Mouse (Mus musculus) ES-Bruce4 (cell line): ENCODE results near the gene Tgfb1. TPM values are rescaled to one million over a fixed set of nuclear protein-coding genes. Genes with fewer than 3 reads are reported as not detected.

Experiments used
- H3K27ac ChIP-seq: 2 replicates; pipeline ENCODE4 v1.5.1; 2012; ENCODE audit warnings: low read length, inconsistent platforms; ENCODE audit not compliant: insufficient read depth
- H3K27me3 ChIP-seq: 2 replicates; pipeline ENCODE4 v1.6.1; 2012; ENCODE audit warnings: mild to moderate bottlenecking, low read length, inconsistent platforms; ENCODE audit not compliant: control insufficient read depth, poor library complexity, insufficient read depth, severe bottlenecking
- H3K36me3 ChIP-seq: 2 replicates; pipeline ENCODE4 v1.6.1; 2012; ENCODE audit warnings: inconsistent platforms, mild to moderate bottlenecking, low read length, moderate library complexity; ENCODE audit not compliant: control insufficient read depth, poor library complexity, insufficient read depth, severe bottlenecking
- H3K4me1 ChIP-seq: one replicate; pipeline ENCODE4 v1.8.1; 2011; ENCODE audit warnings: low read length; ENCODE audit not compliant: control insufficient read depth, insufficient read depth
- H3K4me3 ChIP-seq: 2 replicates; pipeline ENCODE4 v1.5.1; 2011; ENCODE audit warnings: low read depth, mild to moderate bottlenecking, low read length
- H3K9ac ChIP-seq: 2 replicates; pipeline ENCODE4 v1.6.1; 2012; ENCODE audit warnings: low read depth, mild to moderate bottlenecking, inconsistent platforms; ENCODE audit not compliant: poor library complexity, severe bottlenecking
- H3K9me3 ChIP-seq: replicated peaks from 2 replicates; pipeline ENCODE4 v1.6.1; 2012; ENCODE audit warnings: mild to moderate bottlenecking, low read length, inconsistent platforms; ENCODE audit not compliant: control insufficient read depth, poor library complexity, insufficient read depth, severe bottlenecking
- CTCF ChIP-seq: IDR thresholded peaks from one replicate; pipeline ENCODE4 v1.8.1; 2011; ENCODE audit warnings: low read depth, low read length
- EP300 ChIP-seq: IDR thresholded peaks from 2 replicates; pipeline ENCODE4 v1.6.1; 2011; ENCODE audit warnings: low read depth, low read length; ENCODE audit not compliant: insufficient read depth
- POLR2A ChIP-seq: IDR thresholded peaks from one replicate; pipeline ENCODE4 v1.8.1; 2011; ENCODE audit warnings: low read length; ENCODE audit not compliant: insufficient read depth
- polyA plus RNA-seq: library from polyadenylated mRNA; stranded (reverse); fragments of >200 nt; gene quantifications from 2 replicates; pipeline ENCODE4 v1.2.4, GENCODE M21; 2011; ENCODE audit warnings: low read depth; ENCODE audit not compliant: missing spikeins, insufficient read depth, insufficient read length

Gene Tgfb1
- polyA plus RNA-seq: 22.9 and 25.6 TPM in 2 replicates

DNA sequence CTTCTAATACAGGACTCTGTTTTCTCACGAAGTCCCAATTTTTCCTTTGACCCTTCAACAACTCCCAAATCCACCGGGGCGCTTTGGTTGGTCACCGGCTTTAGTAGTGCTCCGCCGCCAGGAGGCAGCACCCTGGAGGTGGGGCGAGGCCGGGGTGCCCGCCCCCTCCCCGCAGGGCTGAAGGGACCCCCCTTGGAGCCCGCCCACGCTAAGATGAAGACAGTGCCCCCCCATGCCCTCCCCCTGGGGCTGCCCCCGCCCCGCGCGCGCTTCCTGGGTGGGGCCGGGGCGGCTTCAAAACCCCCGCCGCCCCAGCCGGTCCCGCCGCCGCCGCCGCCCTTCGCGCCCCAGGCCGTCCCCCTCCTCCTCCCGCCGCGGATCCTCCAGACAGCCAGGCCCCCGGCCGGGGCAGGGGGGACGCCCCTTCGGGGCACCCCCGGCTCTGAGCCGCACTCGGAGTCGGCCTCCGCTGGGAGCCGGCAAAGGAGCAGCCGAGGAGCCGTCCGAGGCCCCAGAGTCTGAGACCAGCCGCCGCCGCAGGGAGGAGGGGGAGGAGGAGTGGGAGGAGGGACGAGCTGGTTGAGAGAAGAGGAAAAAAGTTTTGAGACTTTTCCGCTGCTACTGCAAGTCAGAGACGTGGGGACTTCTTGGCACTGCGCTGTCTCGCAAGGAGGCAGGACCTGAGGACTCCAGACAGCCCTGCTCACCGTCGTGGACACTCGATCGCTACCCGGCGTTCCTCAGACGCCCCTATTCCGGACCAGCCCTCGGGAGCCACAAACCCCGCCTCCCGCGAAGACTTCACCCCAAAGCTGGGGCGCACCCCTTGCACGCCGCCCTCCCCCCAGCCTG, at the start of gene Tgfb1:
Gene Tgfb1 (plus strand): TSS at position 323 of the 852 bp plus-strand sequence.
- Histone ChIP-seq H3K27me3 (no peaks in the 10 kb centered on the region), H3K4me3 (peak within 1 kb of the TSS; percentile 95), H3K4me1 (peaks cover 5% of the 10 kb centered on the region), H3K9me3 (no peaks in the 10 kb centered on the region), H3K9ac (peak within 1 kb of the TSS; percentile 77), H3K36me3 (no peaks in the 10 kb centered on the region), H3K27ac (no peak within 1 kb of the TSS)
- TF ChIP-seq EP300 (no peak), CTCF (peak; percentile 41), POLR2A (no peak)

DNA sequence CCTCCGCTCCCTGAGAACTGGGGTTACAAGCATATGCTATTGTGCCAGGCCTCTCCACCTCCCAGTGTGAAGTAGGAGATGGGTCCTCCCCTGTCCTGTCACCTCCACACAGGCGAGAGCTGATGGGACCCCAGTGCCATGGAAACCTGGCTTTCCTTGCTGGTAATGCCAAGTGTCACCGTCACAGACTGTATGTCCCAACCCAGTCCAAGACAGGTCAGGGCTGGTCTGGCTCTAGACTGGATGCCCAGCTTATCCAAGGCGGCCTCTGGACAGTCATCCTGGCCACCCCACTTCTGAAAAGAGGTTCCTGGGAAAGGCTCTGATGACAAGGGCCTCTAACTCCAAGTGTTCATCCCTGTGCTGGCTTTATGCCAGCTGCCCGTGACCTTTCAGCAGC, 49.7 kb upstream of the Tgfb1 start:
- no peak overlapping the region for H3K27ac ChIP-seq
- no peaks in the 10 kb centered on the region for H3K36me3 ChIP-seq
- TF ChIP-seq POLR2A (no peak), EP300 (no peak), CTCF (no peak)
- no peak overlapping the region for H3K4me3 ChIP-seq
- H3K9me3 ChIP-seq: no peaks in the 10 kb centered on the region
- H3K9ac ChIP-seq: no peak overlapping the region
- no peaks in the 10 kb centered on the region for H3K4me1 ChIP-seq
- no peaks in the 10 kb centered on the region for H3K27me3 ChIP-seq

DNA sequence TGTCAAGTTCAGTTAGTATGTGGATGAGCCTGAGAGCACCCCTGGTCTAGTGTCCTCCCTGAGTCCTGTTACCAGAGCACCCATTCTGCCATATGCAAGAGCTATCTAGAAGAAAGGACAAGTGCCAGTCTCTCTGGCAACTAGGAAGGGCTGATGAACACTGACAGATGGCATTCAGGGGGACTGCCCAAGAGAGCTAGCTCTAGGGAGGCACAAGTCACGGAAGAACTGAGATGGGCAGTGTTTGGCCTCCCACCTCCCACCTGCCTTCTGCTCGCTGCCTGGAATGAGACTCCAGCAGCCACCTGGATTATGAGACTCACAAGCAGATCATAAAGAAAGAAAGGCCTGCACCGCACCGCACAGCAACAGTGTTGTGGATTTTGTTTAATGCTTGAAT, 47.0 kb upstream of the Tgfb1 start:
- Histone ChIP-seq H3K9ac (no peak overlapping the region), H3K36me3 (no peaks in the 10 kb centered on the region)

DNA sequence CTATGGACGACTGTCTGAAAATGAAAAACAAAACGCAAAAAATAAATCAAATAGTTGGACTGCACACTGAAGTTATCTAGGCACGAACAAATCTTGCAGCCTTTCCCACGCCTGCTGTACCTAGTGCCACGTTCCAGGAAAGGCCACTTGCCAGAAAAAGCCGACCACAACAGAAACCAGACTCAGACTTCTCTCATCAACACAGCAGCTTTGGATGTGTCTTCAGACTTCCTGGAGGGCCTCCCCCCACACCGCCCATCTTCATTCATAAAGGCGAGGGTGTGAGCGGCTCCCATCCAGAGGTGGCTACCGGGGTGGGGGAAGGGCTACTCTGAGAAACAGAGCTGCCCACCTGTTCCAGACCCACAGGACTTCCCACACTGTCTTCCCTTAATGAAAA, 42.7 kb upstream of the Tgfb1 start:
- no peaks in the 10 kb centered on the region for H3K36me3 ChIP-seq
- no peaks in the 10 kb centered on the region for H3K27me3 ChIP-seq
- H3K27ac ChIP-seq: no peak overlapping the region
- no peaks in the 10 kb centered on the region for H3K9me3 ChIP-seq
- no peak overlapping the region for H3K9ac ChIP-seq
- peaks cover 2% of the 10 kb centered on the region for H3K4me1 ChIP-seq
- no peak for TF ChIP-seq EP300
- no peak for TF ChIP-seq CTCF
- no peak overlapping the region for H3K4me3 ChIP-seq

More for the DNA sequence above, 47.0 kb upstream of the Tgfb1 start:
- Histone ChIP-seq H3K27ac (no peak overlapping the region), H3K4me3 (no peak overlapping the region), H3K9me3 (no peaks in the 10 kb centered on the region), H3K4me1 (peaks cover 2% of the 10 kb centered on the region), H3K27me3 (no peaks in the 10 kb centered on the region)
- no peak for TF ChIP-seq EP300
- TF ChIP-seq CTCF: no peak
- TF ChIP-seq POLR2A: no peak

DNA sequence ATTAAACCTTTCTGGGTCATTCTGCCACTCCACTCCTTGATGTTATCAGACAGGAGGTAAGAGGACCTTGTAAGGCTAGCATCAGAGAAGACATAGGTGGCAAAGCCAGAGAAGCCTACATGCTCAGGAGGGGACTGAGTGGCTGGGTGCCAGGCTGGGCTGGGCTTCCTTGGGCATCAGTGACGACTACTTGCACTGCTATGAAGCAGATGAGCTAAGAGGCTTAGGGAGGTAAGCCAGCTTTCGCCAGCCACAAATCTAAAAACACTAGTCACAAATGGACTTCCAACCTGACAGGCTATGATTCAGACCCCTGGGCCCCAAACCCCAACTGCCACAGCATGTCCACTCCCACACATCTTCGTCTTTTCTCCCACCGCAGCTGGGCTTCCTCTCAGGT, 42.2 kb upstream of the Tgfb1 start:
- no peaks in the 10 kb centered on the region for H3K27me3 ChIP-seq
- no peaks in the 10 kb centered on the region for H3K36me3 ChIP-seq
- no peaks in the 10 kb centered on the region for H3K9me3 ChIP-seq
- H3K4me1 ChIP-seq: peaks cover 2% of the 10 kb centered on the region
- H3K9ac ChIP-seq: no peak overlapping the region
- TF ChIP-seq EP300 (no peak), POLR2A (no peak), CTCF (no peak)
- no peak overlapping the region for H3K27ac ChIP-seq
- no peak overlapping the region for H3K4me3 ChIP-seq

DNA sequence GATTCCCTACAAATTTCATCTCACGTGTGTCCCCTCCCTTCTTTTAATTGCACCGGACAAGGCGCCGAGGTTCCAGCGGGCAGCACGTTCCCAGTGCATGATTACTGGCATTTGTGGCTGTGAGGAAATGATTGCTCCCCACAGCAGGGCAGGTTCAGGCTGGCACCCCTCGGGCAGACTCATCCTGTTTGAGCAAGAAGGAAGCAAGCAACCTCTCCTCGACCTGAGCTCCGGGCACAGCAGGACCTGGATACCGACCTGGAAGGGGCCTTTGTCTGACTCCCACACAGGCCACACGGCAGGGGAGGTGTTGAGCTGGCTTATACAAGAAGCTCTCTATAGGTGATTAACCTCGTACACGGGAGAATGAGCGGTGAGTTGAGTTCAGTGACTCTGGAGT, 41.7 kb upstream of the Tgfb1 start:
- Histone ChIP-seq H3K9ac (no peak overlapping the region), H3K36me3 (no peaks in the 10 kb centered on the region), H3K9me3 (no peaks in the 10 kb centered on the region), H3K4me1 (peaks cover 2% of the 10 kb centered on the region), H3K27me3 (no peaks in the 10 kb centered on the region), H3K27ac (no peak overlapping the region), H3K4me3 (no peak overlapping the region)
- TF ChIP-seq POLR2A (no peak), EP300 (no peak), CTCF (no peak)
